Mouse (Mus musculus): Measurements from ENCODE around the gene D17Wsu92e.
"Not testable (repeated sequence)": the region's sequence is repeated elsewhere in the genome, so short reads cannot be mapped to it uniquely, and the experiment has no call there.

- not testable (repeated sequence) for TF ChIP-seq CTCF (IDR thresholded peaks at IDR 0.05; ENCODE audit: low read depth, low read length); POLR2A (IDR thresholded peaks at IDR 0.05; ENCODE audit: borderline replicate concordance, low read depth, low read length)
Observed at GRCm38 (mm10) chr17:27837850-27838249, 17.4 kb upstream of the D17Wsu92e start, which contains the start of gene Snrpc.

All from bone marrow macrophage, adult 2 months (primary cell).